Mouse (Mus musculus) embryonic facial prominence, embryonic 15.5 days (tissue): ENCODE results near the gene Insr. TPM values are rescaled to one million over a fixed set of nuclear protein-coding genes. Genes with fewer than 3 reads are reported as not detected.

Experiments used
- ATAC-seq: fragments of 200-750 bp; cut with Nextera tagmentation; 2 replicates; pipeline ENCODE4 v1.8.0; 2017; ENCODE audit warnings: low read depth, moderate TSS enrichment; ENCODE audit not compliant: insufficient number of reproducible peaks, low FRiP score, low TSS enrichment
- H3K27ac ChIP-seq: fragments of 300-500 bp; sonication (generic); replicated peaks from 2 replicates; pipeline ENCODE4 v1.5.1; 2015; ENCODE audit warnings: mild to moderate bottlenecking, inconsistent platforms
- H3K27me3 ChIP-seq: fragments of 300-500 bp; sonication (generic); 2 replicates; pipeline ENCODE4 v1.6.1; 2015; ENCODE audit warnings: inconsistent platforms
- H3K36me3 ChIP-seq: fragments of 300-500 bp; sonication (generic); 2 replicates; pipeline ENCODE4 v1.6.1; 2015; ENCODE audit warnings: mild to moderate bottlenecking, inconsistent platforms
- H3K4me1 ChIP-seq: fragments of 300-500 bp; sonication (generic); 2 replicates; pipeline ENCODE4 v1.6.1; 2015; ENCODE audit warnings: inconsistent platforms
- H3K4me2 ChIP-seq: fragments of 300-500 bp; sonication (generic); replicated peaks from 2 replicates; pipeline ENCODE4 v1.6.1; 2015; ENCODE audit warnings: mild to moderate bottlenecking, inconsistent platforms
- H3K4me3 ChIP-seq: fragments of 300-500 bp; sonication (generic); replicated peaks from 2 replicates; pipeline ENCODE4 v1.5.1; 2015; ENCODE audit warnings: mild to moderate bottlenecking, inconsistent platforms
- H3K9ac ChIP-seq: fragments of 300-500 bp; sonication (generic); 2 replicates; pipeline ENCODE4 v1.6.1; 2015; ENCODE audit warnings: inconsistent platforms
- H3K9me3 ChIP-seq: fragments of 300-500 bp; sonication (generic); replicated peaks from 2 replicates; pipeline ENCODE4 v1.6.1; 2016; ENCODE audit warnings: inconsistent platforms
- WGBS: fragments of 180-500 bp; shearing (Covaris S2); methylation state at CpG from one replicate; pipeline ENCODE4 v1.1.7; 2015; 5-methylcytosine and 5-hydroxymethylcytosine counted together
- polyA plus RNA-seq: library from polyadenylated mRNA; unstranded; fragments of >200 nt; fragmentation: Nextera tagmentation; extraction: Ambion mirVana; gene quantifications from 2 replicates; pipeline ENCODE4 v1.2.1, GENCODE M21; 2015

Insr gene
- polyA plus RNA-seq, 1 experiment from 2014 or later, result 42.6 TPM

DNA sequence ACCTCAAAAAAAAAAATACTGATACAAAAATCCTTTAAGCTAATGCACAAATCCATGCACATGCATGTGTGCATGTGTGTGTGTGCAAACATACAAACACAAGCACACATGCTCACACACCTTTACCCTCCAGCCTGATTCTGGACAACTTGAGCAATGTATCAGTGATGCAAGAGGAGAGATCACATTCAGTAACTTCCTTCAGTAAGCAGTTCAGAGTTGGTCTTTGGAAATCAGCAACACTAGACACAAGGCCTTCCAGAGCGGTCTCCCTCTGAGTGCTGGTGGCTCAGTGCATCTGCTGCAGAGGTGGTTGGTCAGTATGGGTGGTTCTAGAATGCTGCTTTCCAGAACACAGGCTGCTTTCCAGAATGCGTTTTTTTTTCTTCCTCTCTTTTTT, 46.8 kb downstream of the Insr start:
- no peak for ATAC-seq
- Histone ChIP-seq H3K9me3 (no peaks in the 10 kb centered on the region), H3K9ac (no peak overlapping the region)

DNA sequence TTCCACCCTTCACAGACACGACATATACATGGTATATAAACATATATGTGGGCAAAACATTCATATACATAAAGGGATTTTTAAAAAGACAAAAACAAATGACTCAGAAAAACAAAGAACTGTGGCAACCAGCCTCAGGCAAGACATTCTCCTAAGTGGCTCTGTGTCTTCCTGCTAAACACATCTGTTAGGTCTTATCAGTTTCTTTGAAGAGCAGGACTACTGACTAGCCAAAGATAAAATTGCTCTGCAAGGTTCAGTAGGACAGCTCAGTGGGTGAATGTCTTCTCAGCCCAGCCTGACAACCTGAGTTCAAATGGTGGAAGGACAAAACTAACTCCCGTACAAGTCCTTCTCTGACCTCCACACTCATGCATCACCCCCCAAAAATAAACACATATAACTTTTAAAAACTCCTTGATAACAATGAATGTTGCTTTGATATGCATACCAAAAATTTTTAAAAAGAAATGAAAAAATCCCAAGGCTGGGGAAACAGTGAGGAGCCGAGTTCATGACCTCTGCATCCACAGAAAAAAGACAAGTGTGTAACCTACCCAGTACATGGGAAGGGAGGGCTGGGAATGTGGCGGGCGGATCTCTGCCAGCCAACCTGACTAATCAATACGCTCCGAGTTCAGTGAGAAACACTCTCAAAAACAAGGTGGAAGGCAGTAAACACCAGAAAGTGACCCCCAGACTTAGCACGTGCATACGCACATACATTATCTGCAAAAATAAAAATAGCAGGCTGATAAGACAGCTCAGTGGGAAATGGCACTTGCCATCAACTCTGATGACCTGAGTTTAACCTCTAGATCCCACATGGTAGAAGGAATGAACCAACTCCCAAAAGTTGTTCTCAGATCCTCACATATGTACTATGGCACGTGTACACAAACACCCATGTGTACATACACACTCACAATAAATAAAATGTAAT, 49.0 kb downstream of the Insr start:
- H3K27ac ChIP-seq, result no peak overlapping the region
- H3K4me2 ChIP-seq, result no peak overlapping the region
- 86% methylated on average over 10 of the region's 10 CpGs for WGBS
- no peak overlapping the region for H3K9ac ChIP-seq
- no peaks in the 10 kb centered on the region for H3K4me1 ChIP-seq
- H3K27me3 ChIP-seq, result no peaks in the 10 kb centered on the region
- H3K9me3 ChIP-seq, result no peaks in the 10 kb centered on the region
- no peak overlapping the region for H3K4me3 ChIP-seq
- H3K36me3 ChIP-seq, result 0 out of 2 replicates have a peak, but pooled peaks cover 3% of the 10 kb centered on the region
- no peak for ATAC-seq

More for the DNA sequence above, 46.8 kb downstream of the Insr start:
- H3K27me3 ChIP-seq, result no peaks in the 10 kb centered on the region
- H3K4me2 ChIP-seq, result no peak overlapping the region
- WGBS, result 77% methylated on average over 2 of the region's 2 CpGs
- H3K4me3 ChIP-seq, result no peak overlapping the region
- H3K27ac ChIP-seq, result no peak overlapping the region
- H3K4me1 ChIP-seq, result peaks cover 12% of the 10 kb centered on the region; the same call in 1 of the 2 replicates
- H3K36me3 ChIP-seq, result 0 out of 2 replicates have a peak, but pooled peaks cover 3% of the 10 kb centered on the region

DNA sequence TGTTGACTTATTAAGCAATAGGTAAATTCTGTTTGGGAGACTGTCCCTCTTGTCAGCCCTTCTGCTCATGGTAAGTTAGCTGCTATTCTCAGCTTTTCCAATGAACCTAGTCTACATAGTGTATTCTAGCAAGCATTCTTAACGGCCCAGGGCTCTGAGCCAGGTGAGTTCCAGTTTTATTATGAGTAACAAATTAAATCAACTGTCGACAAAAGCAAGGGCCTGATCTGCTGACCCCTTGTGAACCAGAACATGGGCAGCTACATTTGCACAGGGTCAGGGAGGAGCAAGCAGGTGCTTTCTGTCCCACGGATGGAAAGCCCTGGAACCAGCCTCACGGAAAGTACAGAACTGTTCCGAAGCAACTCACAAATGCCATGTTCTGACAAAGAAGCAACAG, 52.0 kb downstream of the Insr start:
- Histone ChIP-seq H3K4me2 (no peak overlapping the region), H3K4me3 (no peak overlapping the region)
- 79% methylated on average over 5 of the region's 5 CpGs for whole genome bisulfite sequencing

DNA sequence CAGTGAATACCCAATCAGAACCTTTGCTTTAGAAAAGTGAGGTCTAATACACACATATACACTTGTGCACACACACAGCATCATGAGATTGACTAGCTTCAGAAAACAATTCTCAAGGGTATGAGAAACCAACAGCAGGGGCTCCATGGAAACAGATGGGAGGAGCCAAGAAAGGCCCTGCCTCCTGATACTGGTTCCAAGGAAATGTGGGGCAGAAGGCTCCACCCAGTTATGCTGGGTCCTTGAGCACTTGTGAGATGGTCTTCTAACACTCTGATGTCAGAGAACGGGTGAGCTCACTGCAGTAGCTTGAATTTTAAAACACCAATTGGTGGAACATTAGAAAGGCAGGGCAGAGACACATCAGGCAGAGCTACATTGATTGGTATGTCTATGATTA, 53.7 kb downstream of the Insr start:
- WGBS, result 80% methylated on average over 1 of the region's 1 CpGs
- H3K9ac ChIP-seq, result no peak overlapping the region
- peaks cover 14% of the 10 kb centered on the region for H3K4me1 ChIP-seq
- H3K36me3 ChIP-seq, result no peaks in the 10 kb centered on the region
- H3K4me3 ChIP-seq, result no peak overlapping the region
- H3K9me3 ChIP-seq, result no peaks in the 10 kb centered on the region
- H3K27ac ChIP-seq, result no peak overlapping the region
- ATAC-seq, result no peak
- H3K27me3 ChIP-seq, result no peaks in the 10 kb centered on the region
- H3K4me2 ChIP-seq, result no peak overlapping the region

More for the DNA sequence above, 52.0 kb downstream of the Insr start:
- no peaks in the 10 kb centered on the region for H3K9me3 ChIP-seq
- ATAC-seq, result no peak
- H3K9ac ChIP-seq, result no peak overlapping the region
- no peaks in the 10 kb centered on the region for H3K27me3 ChIP-seq
- H3K27ac ChIP-seq, result no peak overlapping the region
- 0 out of 2 replicates have a peak, but pooled peaks cover 4% of the 10 kb centered on the region for H3K4me1 ChIP-seq
- no peaks in the 10 kb centered on the region for H3K36me3 ChIP-seq

DNA sequence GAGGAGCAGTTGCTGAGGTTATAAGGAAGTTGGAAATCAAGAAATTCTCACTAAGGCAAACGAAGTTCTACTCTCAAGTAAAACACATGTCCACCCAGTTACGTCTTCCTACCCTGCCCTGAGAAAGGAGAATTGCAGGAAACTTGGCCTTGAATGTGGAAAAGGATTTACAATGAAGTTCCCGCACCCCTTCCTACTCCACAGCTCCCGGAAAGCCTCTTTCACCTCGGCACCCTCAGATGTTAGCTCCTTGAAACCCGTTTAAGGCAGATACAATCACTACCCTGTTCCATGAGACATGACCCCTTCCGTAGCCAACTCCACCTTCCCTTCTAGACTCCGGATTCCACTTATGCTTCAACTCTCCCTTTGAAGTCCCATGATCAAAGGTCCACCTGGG, 54.2 kb downstream of the Insr start:
- H3K4me3 ChIP-seq, result no peak overlapping the region
- H3K27ac ChIP-seq, result no peak overlapping the region
- no peak for ATAC-seq
- H3K9ac ChIP-seq, result no peak overlapping the region
- no peaks in the 10 kb centered on the region for H3K36me3 ChIP-seq
- H3K4me2 ChIP-seq, result no peak overlapping the region
- peaks cover 18% of the 10 kb centered on the region for H3K4me1 ChIP-seq
- no peaks in the 10 kb centered on the region for H3K27me3 ChIP-seq
- WGBS, result 77% methylated on average over 8 of the region's 8 CpGs
- no peaks in the 10 kb centered on the region for H3K9me3 ChIP-seq

DNA sequence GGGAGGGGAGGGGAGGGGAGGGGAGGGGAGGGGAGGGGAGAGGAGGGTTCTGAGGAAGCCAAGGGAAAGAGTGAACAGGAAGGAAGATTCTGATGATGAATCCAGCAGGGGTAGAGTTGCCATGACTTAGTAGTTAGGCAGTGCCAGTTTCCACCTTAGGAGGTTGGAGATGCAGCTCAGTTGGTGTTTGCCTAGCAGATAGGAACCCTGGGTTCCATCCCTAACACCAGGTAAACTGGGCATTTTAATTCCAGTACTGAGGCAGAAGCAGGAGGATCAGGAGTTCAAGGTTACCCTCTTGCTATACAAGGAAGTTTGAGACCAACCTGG, 56.8 kb downstream of the Insr start:
- no peak overlapping the region for H3K4me3 ChIP-seq
- no peak overlapping the region for H3K4me2 ChIP-seq
- H3K27ac ChIP-seq, result no peak overlapping the region
- no peak overlapping the region for H3K9ac ChIP-seq
- H3K27me3 ChIP-seq, result no peaks in the 10 kb centered on the region
- peaks cover 27% of the 10 kb centered on the region for H3K4me1 ChIP-seq
- ATAC-seq, result no peak
- H3K9me3 ChIP-seq, result no peaks in the 10 kb centered on the region
- H3K36me3 ChIP-seq, result no peaks in the 10 kb centered on the region

DNA sequence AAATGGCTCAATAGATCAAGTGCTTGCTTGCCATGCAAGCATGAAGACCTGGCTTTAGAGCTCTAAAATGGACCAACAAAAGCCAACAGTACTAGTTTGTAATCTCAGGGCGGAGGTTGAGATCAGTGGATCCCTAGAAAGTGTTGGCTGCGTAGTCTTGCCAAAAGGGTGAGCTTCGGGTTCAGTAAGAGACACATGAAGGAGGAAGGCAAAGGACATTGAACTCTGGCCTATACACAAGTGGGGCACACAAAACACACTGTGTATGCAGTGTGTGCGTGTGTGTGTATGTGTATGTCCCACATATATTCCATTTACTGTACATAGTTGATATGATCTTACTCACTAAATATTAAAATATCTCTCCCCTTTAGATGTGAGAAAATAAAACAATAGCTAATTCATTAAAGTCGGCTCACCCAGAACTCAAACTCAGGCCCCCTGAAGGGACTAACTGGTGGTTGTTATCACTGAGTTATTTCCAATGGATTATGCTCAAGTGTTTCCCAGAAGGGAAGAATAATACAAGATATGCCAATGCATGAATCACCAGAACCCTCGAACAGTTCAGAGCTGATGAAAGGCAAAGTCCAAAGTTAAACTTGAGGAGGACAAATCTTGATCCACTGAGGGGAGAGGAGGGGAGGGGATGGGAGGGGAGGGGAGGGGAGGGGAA, 57.3 kb downstream of the Insr start:
- peak overlapping the region; percentile 82 for H3K4me2 ChIP-seq
- WGBS, result 77% methylated on average over 6 of the region's 6 CpGs
- no peaks in the 10 kb centered on the region for H3K36me3 ChIP-seq
- H3K27me3 ChIP-seq, result no peaks in the 10 kb centered on the region
- no peaks in the 10 kb centered on the region for H3K9me3 ChIP-seq
- H3K4me3 ChIP-seq, result peak overlapping the region; percentile 56
- no peak for ATAC-seq
- peaks cover 27% of the 10 kb centered on the region for H3K4me1 ChIP-seq
- H3K27ac ChIP-seq, result peak overlapping the region; percentile 89; the same call in 1 of the 2 replicates
- H3K9ac ChIP-seq, result no peak overlapping the region

DNA sequence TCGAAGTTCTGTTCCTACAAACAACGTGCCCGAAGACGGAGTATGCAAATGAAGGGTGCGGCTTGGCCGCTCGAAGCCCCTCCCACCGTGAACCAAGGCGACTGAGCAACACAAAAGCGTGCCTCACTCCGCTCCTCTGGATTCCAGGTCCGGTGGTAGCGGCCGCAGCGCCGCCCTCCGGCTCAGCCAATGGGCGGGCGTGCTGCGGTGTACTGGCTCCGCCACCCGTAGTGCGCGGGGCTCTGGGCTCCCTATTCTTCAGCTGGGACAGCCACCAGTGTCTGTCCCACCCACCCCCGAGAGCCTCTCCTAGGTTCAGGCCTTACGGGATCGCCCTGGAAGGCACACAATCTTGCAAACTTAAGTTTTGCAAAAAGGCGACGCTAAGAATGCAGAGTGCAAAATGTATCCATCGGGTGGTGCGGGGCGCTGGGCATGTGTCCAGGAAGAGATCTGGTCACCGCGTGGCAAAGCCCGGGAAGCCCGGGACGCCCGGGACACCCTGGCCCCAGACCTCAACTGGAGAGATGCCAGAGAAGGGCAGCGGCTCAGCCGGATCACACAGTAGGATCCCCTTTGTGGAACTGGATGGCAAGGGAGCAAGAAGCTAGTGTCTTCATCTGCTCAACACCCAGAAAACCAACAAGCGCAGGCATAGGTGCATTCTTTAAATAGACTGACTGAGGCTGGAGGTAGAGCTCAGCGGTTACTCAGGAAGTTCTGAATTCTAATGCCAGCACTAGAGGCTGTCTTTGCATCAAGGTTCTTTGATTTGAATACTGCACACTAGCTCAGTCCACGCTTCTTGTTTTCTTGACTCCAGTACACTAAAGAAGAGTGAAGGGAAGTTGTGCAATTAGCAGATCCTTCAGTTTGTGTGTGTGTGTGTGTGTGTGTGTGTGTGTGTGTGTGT, 58.1 kb downstream of the Insr start:
- Histone ChIP-seq H3K9ac (peak overlapping the region; percentile 37), H3K4me1 (peaks cover 33% of the 10 kb centered on the region), H3K9me3 (no peaks in the 10 kb centered on the region), H3K4me2 (peak overlapping the region; percentile 82), H3K4me3 (peak overlapping the region; percentile 56), H3K27me3 (no peaks in the 10 kb centered on the region), H3K27ac (peak overlapping the region; percentile 89), H3K36me3 (no peaks in the 10 kb centered on the region)
- WGBS, result under 1% methylated on average over 43 of the region's 43 CpGs
- peak; percentile 97 for ATAC-seq

DNA sequence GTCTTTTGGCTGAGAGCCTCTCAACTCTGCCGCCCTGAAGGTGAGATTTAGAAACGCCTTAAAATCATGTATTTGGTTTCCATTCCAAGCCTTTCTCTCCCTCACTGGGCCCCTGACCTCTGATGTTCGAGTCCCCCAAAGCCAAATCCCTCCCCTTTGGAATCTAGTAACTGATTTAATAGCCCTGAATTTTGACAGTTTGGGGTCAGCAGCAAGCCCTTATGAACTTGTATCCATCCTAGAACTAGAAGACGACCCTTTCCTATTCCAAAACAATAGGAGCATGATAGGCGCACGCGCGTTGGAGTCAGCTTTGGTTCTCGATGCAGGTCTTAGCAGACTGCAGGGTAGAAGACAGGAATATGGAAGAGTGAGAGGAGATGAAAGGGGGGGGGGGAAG, 58.9 kb downstream of the Insr start:
- peak; percentile 51 for ATAC-seq
- H3K4me3 ChIP-seq, result peak overlapping the region; percentile 56
- H3K27me3 ChIP-seq, result no peaks in the 10 kb centered on the region
- H3K4me1 ChIP-seq, result peaks cover 33% of the 10 kb centered on the region
- H3K36me3 ChIP-seq, result no peaks in the 10 kb centered on the region
- H3K9ac ChIP-seq, result no peak overlapping the region
- WGBS, result 1% methylated on average over 9 of the region's 9 CpGs
- H3K9me3 ChIP-seq, result no peaks in the 10 kb centered on the region
- peak overlapping the region; percentile 82 for H3K4me2 ChIP-seq
- H3K27ac ChIP-seq, result peak overlapping the region; percentile 89

DNA sequence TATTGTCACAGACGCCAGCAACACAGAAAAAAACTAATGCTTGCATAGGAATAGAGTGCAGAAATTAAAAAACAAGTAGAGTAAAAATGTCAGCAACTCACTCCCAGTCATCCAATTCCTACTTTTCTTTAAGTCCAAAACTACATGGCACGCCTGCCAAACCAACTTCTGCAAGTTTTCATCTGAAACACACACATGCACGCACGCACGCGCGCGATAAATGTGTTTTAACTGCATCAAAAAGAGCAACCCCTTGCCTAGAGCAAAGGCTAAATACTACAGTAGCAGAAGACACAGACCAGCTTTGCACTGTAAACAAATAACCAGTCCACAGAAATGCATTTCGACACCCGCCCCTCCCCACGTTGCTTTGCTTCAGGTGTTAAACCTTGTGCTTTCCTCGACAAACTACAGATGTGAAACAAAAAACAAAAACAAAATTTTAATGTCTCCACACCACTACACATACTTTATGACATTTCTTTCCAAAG, 59.5 kb downstream of the Insr start:
- H3K36me3 ChIP-seq, result no peaks in the 10 kb centered on the region
- H3K9me3 ChIP-seq, result no peaks in the 10 kb centered on the region
- peaks cover 33% of the 10 kb centered on the region for H3K4me1 ChIP-seq
- 62% methylated on average over 12 of the region's 12 CpGs for WGBS
- peak overlapping the region; percentile 56; the same call in 1 of the 2 replicates for H3K4me3 ChIP-seq
- H3K27ac ChIP-seq, result peak overlapping the region; percentile 89
- H3K27me3 ChIP-seq, result no peaks in the 10 kb centered on the region
- no peak overlapping the region for H3K9ac ChIP-seq
- peak overlapping the region; percentile 82; the same call in 1 of the 2 replicates for H3K4me2 ChIP-seq
- ATAC-seq, result no peak
